Mouse (Mus musculus) lung, adult 2 months (tissue): ENCODE data around the gene Gm2696.

Experiments used
- CTCF ChIP-seq: fragments of 200-500 bp; IDR thresholded peaks from 2 replicates; pipeline ENCODE4 v1.5.1; 2011; ENCODE audit warnings: mild to moderate bottlenecking, low read length, control low read depth; ENCODE audit not compliant: insufficient read depth
- POLR2A ChIP-seq: fragments of 200-500 bp; IDR thresholded peaks from 2 replicates; pipeline ENCODE4 v1.6.1; 2011; ENCODE audit warnings: low read depth, mild to moderate bottlenecking, control low read depth, low read length, borderline replicate concordance; ENCODE audit errors: extremely low read depth

- no peak for TF ChIP-seq POLR2A
- TF ChIP-seq CTCF: no peak
Measured at GRCm38 (mm10) chr10:77819203-77819602, 4.7 kb downstream of the Gm2696 start.
